Mouse (Mus musculus): ENCODE data around the gene Oog3.

The Oog3 gene

DNA sequence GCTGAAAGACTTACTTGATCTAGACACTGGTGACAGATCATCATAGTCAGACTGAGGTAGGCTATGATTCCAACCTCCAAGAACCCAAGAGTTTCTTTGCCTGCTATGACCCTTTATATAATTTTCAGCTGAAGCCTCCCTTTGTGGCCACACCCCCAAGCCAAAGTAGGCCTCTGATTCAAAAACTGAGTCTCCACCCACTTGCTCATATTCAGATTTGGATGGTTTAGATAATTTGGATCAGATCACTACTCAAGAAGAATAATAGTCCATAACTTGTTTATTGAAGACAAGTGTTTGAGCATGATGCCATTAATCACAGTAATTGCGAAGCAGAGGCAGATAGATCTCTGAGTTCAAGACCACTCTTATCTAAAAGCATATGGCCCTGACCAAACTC is at the start of gene Oog3:
Gene Oog3 (minus strand): TSS at position 101 of the 400 bp plus-strand sequence.
- no peak for DNase-seq

DNA sequence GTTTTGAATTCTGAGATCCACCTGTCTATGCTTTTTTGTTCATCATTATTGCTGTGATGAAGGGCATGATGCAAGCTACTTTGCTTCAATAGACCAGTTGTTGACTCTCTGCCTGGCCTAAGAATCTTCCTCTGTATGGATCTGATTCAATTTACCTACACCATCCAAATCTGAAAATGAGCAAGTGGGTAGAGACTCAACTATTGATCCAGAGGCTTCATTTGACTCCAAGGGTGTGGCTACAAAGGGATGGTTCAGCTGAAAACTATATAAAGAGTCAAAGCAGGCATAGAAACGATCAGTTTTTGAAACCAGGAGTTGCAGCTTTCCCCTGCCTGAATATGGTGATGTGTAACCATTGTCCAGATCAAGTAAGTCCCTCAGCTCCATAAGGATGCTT is 28.0 kb upstream of the Oog3 start, which contains the start of gene Oog2:
Gene Oog2 (plus strand): TSS at position 301 of the 400 bp plus-strand sequence.
- no peak for DNase-seq

Measured in layer of hippocampus, adult 9-11 months (tissue).